Mouse (Mus musculus): Measurements from ENCODE around the gene Zfp229.

DNA sequence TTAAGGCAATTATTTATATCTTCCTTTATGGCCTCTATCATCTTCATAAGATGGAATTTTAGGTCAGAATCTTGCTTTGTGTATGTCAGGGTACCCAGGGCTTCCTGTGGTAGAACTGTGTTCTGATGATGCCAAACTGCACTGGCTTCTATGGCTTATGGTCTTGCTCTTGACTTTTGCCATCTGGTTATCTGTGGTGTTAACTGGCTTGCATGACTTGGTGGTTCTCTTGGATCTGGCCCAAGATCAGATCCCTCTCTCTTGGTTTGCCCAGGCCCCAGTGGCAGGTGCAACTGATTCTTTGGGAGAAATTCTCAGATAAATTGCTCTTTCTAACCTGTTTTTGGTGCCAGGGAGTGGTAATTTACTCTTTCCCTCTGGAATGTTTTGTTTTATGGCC lies 34.5 kb upstream of the Zfp229 start:
- TF ChIP-seq POLR2A (IDR thresholded peaks at IDR 0.05; ENCODE audit: borderline replicate concordance, extremely low read depth, low read depth, low read length) (no peak), CTCF (IDR thresholded peaks at IDR 0.05; ENCODE audit: insufficient read depth, low read length) (no peak)

All from lung, adult 2 months (tissue).